Mouse (Mus musculus) heart, embryonic 16.5 days (tissue): ENCODE measurements around the gene Mmp28. TPM values are rescaled to one million over a fixed set of nuclear protein-coding genes. Genes with fewer than 3 reads are reported as not detected.
A peak's percentile ranks its signal among the peaks of the same experiment; 100 is the strongest.

Experiments
- ATAC-seq: fragments of 200-750 bp; cut with Nextera tagmentation; replicated peaks from 2 replicates; pipeline ENCODE4 v1.8.0; 2017; ENCODE audit warnings: moderate number of reproducible peaks; ENCODE audit not compliant: insufficient read depth, low FRiP score; ENCODE audit errors: extremely low read depth
- H3K27ac ChIP-seq: fragments of 300-500 bp; sonication (generic); 2 replicates; pipeline ENCODE4 v1.5.1; 2014; ENCODE audit warnings: mild to moderate bottlenecking, low read length, control low read depth, moderate library complexity
- H3K27me3 ChIP-seq: fragments of 300-500 bp; sonication (generic); 2 replicates; pipeline ENCODE4 v1.6.1; 2014; ENCODE audit warnings: low read length, mixed read lengths; ENCODE audit not compliant: control insufficient read depth, insufficient read depth
- H3K36me3 ChIP-seq: fragments of 300-500 bp; sonication (generic); 2 replicates; pipeline ENCODE4 v1.6.1; 2014; ENCODE audit not compliant: control insufficient read depth, insufficient read depth
- H3K4me1 ChIP-seq: fragments of 300-500 bp; sonication (generic); 2 replicates; pipeline ENCODE4 v1.6.1; 2014; ENCODE audit warnings: low read length, mixed read lengths; ENCODE audit not compliant: control insufficient read depth, insufficient read depth
- H3K4me2 ChIP-seq: fragments of 300-500 bp; sonication (generic); 2 replicates; pipeline ENCODE4 v1.6.1; 2014; ENCODE audit warnings: low read depth, mild to moderate bottlenecking, control low read depth, low read length
- H3K4me3 ChIP-seq: fragments of 300-500 bp; sonication (generic); 2 replicates; pipeline ENCODE4 v1.5.1; 2014; ENCODE audit warnings: mild to moderate bottlenecking, control low read depth, low read length
- H3K9ac ChIP-seq: fragments of 300-500 bp; sonication (generic); 2 replicates; pipeline ENCODE4 v1.6.1; 2014; ENCODE audit warnings: low read length, control low read depth
- H3K9me3 ChIP-seq: fragments of 300-500 bp; sonication (generic); replicated peaks from 2 replicates; pipeline ENCODE4 v1.6.1; 2016; ENCODE audit warnings: low read length; ENCODE audit not compliant: control insufficient read depth
- WGBS: fragments of 180-500 bp; shearing (Covaris S2); extraction: QIAGEN DNeasy Blood & Tissue Kit; methylation state at CpG from one replicate; pipeline ENCODE4 v1.1.7; 2014; 5-methylcytosine and 5-hydroxymethylcytosine counted together
- polyA plus RNA-seq: library from polyadenylated mRNA; unstranded; fragments of >200 nt; fragmentation: Nextera tagmentation; extraction: Ambion mirVana; gene quantifications from 2 replicates; pipeline ENCODE4 v1.2.1, GENCODE M21; 2015

Gene Mmp28
- polyA plus RNA-seq, 1 experiment from 2014 or later: 3.5 TPM

- Histone ChIP-seq H3K27me3 (peaks cover 9% of the 10 kb centered on the region), H3K36me3 (no peaks in the 10 kb centered on the region), H3K9ac (no peak overlapping the region), H3K4me1 (peaks cover 38% of the 10 kb centered on the region), H3K27ac (no peak overlapping the region), H3K4me3 (no peak overlapping the region), H3K4me2 (no peak overlapping the region), H3K9me3 (peaks cover 4% of the 10 kb centered on the region)
- no peak for ATAC-seq
- 90% methylated on average over 3 of the region's 3 CpGs for WGBS
Observed at GRCm38 (mm10) chr11:83468765-83469164, 5.9 kb upstream of the Mmp28 start.

- peak; percentile 81 for ATAC-seq
- H3K9me3 ChIP-seq: peaks cover 4% of the 10 kb centered on the region
- H3K4me2 ChIP-seq: peak overlapping the region; percentile 3; the same call in 1 of the 2 replicates
- H3K4me3 ChIP-seq: no peak overlapping the region
- peaks cover 40% of the 10 kb centered on the region for H3K4me1 ChIP-seq
- WGBS: 13% methylated on average over 11 of the region's 11 CpGs
- H3K9ac ChIP-seq: no peak overlapping the region
- peaks cover 13% of the 10 kb centered on the region for H3K27me3 ChIP-seq
- H3K27ac ChIP-seq: peak overlapping the region; percentile 29
- H3K36me3 ChIP-seq: no peaks in the 10 kb centered on the region
Observed at GRCm38 (mm10) chr11:83467120-83467652, 4.3 kb upstream of the Mmp28 start.

GRCm38 (mm10) chr11:83465976-83466375, 3.1 kb upstream of the Mmp28 start:
- H3K27me3 ChIP-seq: peaks cover 17% of the 10 kb centered on the region
- H3K4me1 ChIP-seq: peaks cover 29% of the 10 kb centered on the region
- H3K9ac ChIP-seq: no peak overlapping the region
- H3K36me3 ChIP-seq: no peaks in the 10 kb centered on the region
- H3K4me2 ChIP-seq: peak overlapping the region; percentile 9; the same call in 1 of the 2 replicates
- H3K4me3 ChIP-seq: no peak overlapping the region
- peaks cover 4% of the 10 kb centered on the region for H3K9me3 ChIP-seq
- ATAC-seq: 0 out of 2 replicates have a peak, but pooled peaks have one; percentile 8
- H3K27ac ChIP-seq: peak overlapping the region; percentile 29
- WGBS: 11% methylated on average over 2 of the region's 2 CpGs

- peak overlapping the region; percentile 85 for H3K4me2 ChIP-seq
Observed at GRCm38 (mm10) chr11:83461462-83462027, 1.3 kb downstream of the Mmp28 start.

GRCm38 (mm10) chr11:83457912-83458601, 4.8 kb downstream of the Mmp28 start:
- Histone ChIP-seq H3K36me3 (no peaks in the 10 kb centered on the region), H3K9me3 (no peaks in the 10 kb centered on the region), H3K4me2 (no peak overlapping the region), H3K4me1 (peaks cover 24% of the 10 kb centered on the region), H3K27me3 (peaks cover 7% of the 10 kb centered on the region; the same call in 1 of the 2 replicates), H3K9ac (no peak overlapping the region), H3K4me3 (no peak overlapping the region), H3K27ac (no peak overlapping the region)
- 57% methylated on average over 9 of the region's 9 CpGs for WGBS
- ATAC-seq: no peak

More at GRCm38 (mm10) chr11:83461462-83462027, 1.3 kb downstream of the Mmp28 start:
- ATAC-seq: no peak
- 76% methylated on average over 10 of the region's 10 CpGs for WGBS
- H3K9ac ChIP-seq: no peak overlapping the region
- H3K27me3 ChIP-seq: peaks cover 20% of the 10 kb centered on the region
- no peak overlapping the region for H3K27ac ChIP-seq
- no peaks in the 10 kb centered on the region for H3K36me3 ChIP-seq
- H3K9me3 ChIP-seq: no peaks in the 10 kb centered on the region
- peak overlapping the region; percentile 70 for H3K4me3 ChIP-seq
- peaks cover 26% of the 10 kb centered on the region for H3K4me1 ChIP-seq

- Histone ChIP-seq H3K27ac (no peak overlapping the region), H3K4me3 (no peak overlapping the region), H3K4me1 (peaks cover 23% of the 10 kb centered on the region), H3K27me3 (peaks cover 7% of the 10 kb centered on the region; the same call in 1 of the 2 replicates), H3K36me3 (no peaks in the 10 kb centered on the region), H3K4me2 (no peak overlapping the region), H3K9me3 (no peaks in the 10 kb centered on the region), H3K9ac (no peak overlapping the region)
- WGBS: 63% methylated on average over 7 of the region's 7 CpGs
- ATAC-seq: no peak
Observed at GRCm38 (mm10) chr11:83457257-83457656, 5.6 kb downstream of the Mmp28 start.

- Histone ChIP-seq H3K9me3 (no peaks in the 10 kb centered on the region), H3K27ac (no peak overlapping the region), H3K9ac (no peak overlapping the region), H3K36me3 (no peaks in the 10 kb centered on the region), H3K4me2 (no peak overlapping the region), H3K4me1 (peaks cover 23% of the 10 kb centered on the region), H3K4me3 (no peak overlapping the region), H3K27me3 (no peaks in the 10 kb centered on the region)
- ATAC-seq: no peak
- 69% methylated on average over 3 of the region's 3 CpGs for WGBS
Observed at GRCm38 (mm10) chr11:83455608-83456007, 7.3 kb downstream of the Mmp28 start.

GRCm38 (mm10) chr11:83454548-83454947, 8.3 kb downstream of the Mmp28 start:
- Histone ChIP-seq H3K36me3 (no peaks in the 10 kb centered on the region), H3K4me2 (peak overlapping the region; percentile 22; the same call in 1 of the 2 replicates), H3K27ac (peak overlapping the region; percentile 65), H3K27me3 (no peaks in the 10 kb centered on the region), H3K4me1 (peaks cover 27% of the 10 kb centered on the region), H3K9me3 (no peaks in the 10 kb centered on the region), H3K9ac (peak overlapping the region; percentile 35; the same call in 1 of the 2 replicates), H3K4me3 (no peak overlapping the region)
- peak; percentile 84; the same call in 1 of the 2 replicates for ATAC-seq
- WGBS: 4% methylated on average over 4 of the region's 4 CpGs

- Histone ChIP-seq H3K36me3 (no peaks in the 10 kb centered on the region), H3K27ac (no peak overlapping the region), H3K4me3 (no peak overlapping the region), H3K4me2 (no peak overlapping the region), H3K9ac (no peak overlapping the region), H3K4me1 (peaks cover 47% of the 10 kb centered on the region), H3K27me3 (no peaks in the 10 kb centered on the region), H3K9me3 (no peaks in the 10 kb centered on the region)
- no peak for ATAC-seq
- 85% methylated on average over 10 of the region's 10 CpGs for WGBS
Observed at GRCm38 (mm10) chr11:83451281-83451680, 11.6 kb downstream of the Mmp28 start.
